Mouse (Mus musculus): ENCODE results near the gene Igsf3.

DNA sequence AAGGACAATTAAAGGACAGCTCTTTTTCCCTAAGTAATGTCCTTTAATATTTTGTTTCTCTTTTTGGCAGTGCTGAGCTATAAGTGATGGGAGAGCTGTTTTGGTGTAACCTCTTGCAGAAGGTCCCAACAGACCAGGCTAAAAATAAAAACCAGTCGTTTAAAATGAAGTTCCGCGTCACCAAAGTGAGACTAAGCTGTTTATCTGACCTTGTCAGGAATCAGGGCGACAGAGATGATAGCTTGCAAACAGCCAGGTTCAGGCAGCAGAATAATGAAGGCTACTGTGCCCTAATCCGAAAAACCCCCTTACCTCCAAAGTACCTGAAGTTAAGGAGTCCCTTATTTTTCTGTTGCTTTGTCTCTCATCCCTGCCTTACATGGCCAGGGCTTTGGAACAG is 21.2 kb upstream of the Igsf3 start:
- no peak for TF ChIP-seq GATA1 (IDR thresholded peaks at IDR 0.05; ENCODE audit: low read length)
- no peak for TF ChIP-seq TAL1 (IDR thresholded peaks at IDR 0.05; ENCODE audit: low read length)
